8 mouse cellular contexts compared by ENCODE assay signal in genomic region chr10:21995661-21996308, GRCm38 (mm10).
A peak's percentile ranks its signal among the peaks of the same experiment; 100 is the strongest.
DNase-seq lines count a peak whose midpoint lies in the region; ATAC-seq and TF ChIP-seq lines count a peak whose summit lies in the region.

No protein-coding gene starts in this region.

- H3K4me1 ChIP-seq in hindbrain, embryonic 14.5 days (replicated peaks; ENCODE audit: control insufficient read depth, insufficient read depth, low read length) = peaks cover 4% of the 10 kb centered on the region; the same call in 1 of the 2 replicates

- 62% methylated on average over 11 of the region's 11 CpGs for WGBS in hindbrain, embryonic 14.5 days
- WGBS in macrophage (ENCODE audit: missing documents) = 57% methylated on average over 11 of the region's 11 CpGs

- H3K79me2 ChIP-seq in macrophage (ENCODE audit: inconsistent target) = peaks cover 32% of the 10 kb centered on the region

- H3K27ac ChIP-seq in hindbrain, embryonic 14.5 days = no peak overlapping the region
- peak overlapping the region; percentile 99 for H3K27ac ChIP-seq in left cerebral cortex, adult 2 months
- H3K27ac ChIP-seq in macrophage = no peak overlapping the region

- no peaks in the 10 kb centered on the region for H3K9me3 ChIP-seq in hindbrain, embryonic 14.5 days (ENCODE audit: control insufficient read depth, low read length)

- TF ChIP-seq CTCF in left cerebral cortex, adult 2 months (IDR thresholded peaks at IDR 0.05) = peak; percentile 88

- ATAC-seq in hindbrain, embryonic 14.5 days (ENCODE audit: low FRiP score) = no peak
- no peak for ATAC-seq in granulocyte monocyte progenitor cell, adult 5-6 weeks (replicated peaks; ENCODE audit: poor library complexity, severe bottlenecking)

- H3K4me2 ChIP-seq in hindbrain, embryonic 14.5 days (replicated peaks) = peak overlapping the region; percentile 99

- H3K36me3 ChIP-seq in hindbrain, embryonic 14.5 days (replicated peaks; ENCODE audit: control insufficient read depth, insufficient read depth) = peaks cover 36% of the 10 kb centered on the region
- peaks cover 37% of the 10 kb centered on the region; the same call in 1 of the 2 replicates for H3K36me3 ChIP-seq in macrophage (ENCODE audit: inconsistent target)

- H3K9ac ChIP-seq in hindbrain, embryonic 14.5 days = no peak overlapping the region

- intact Hi-C loops in left cerebral cortex, adult 2 months (cut with DNase I) = loop anchor here (1.0 to 5.0 kb wide), 4 partner anchors 113 to 530 kb away; partner anchors contain the start of gene Sgk1

- H3K27me3 ChIP-seq in hindbrain, embryonic 14.5 days (ENCODE audit: control insufficient read depth, insufficient read depth, low read length) = peaks cover 13% of the 10 kb centered on the region; the same call in 1 of the 2 replicates

- DNase-seq in MEL-GATA-1-ER (ENCODE audit: extremely low read depth, low read depth) = peak; percentile 55
- peak; percentile 72 for DNase-seq in cerebellum, adult 8-10 months
- DNase-seq in frontal cortex, postnatal 10 days (ENCODE audit: low spot score in 2 of 2) = peak; percentile 57 to 78
- DNase-seq in hindbrain, embryonic 14.5 days (ENCODE audit: low spot score) = peak; percentile 81
- peak; percentile 78 to 83 for DNase-seq in left cerebral cortex, adult 2 months (ENCODE audit: extremely low spot score in 1 of 2, low spot score in 2 of 2)
- DNase-seq in right cerebral cortex, postnatal 36 days (ENCODE audit: low spot score in 2 of 2) = peak; percentile 69 to 72

- peak overlapping the region; percentile 56 for H3K4me3 ChIP-seq in hindbrain, embryonic 14.5 days (replicated peaks; ENCODE audit: low read length)
- peak overlapping the region; percentile 64 for H3K4me3 ChIP-seq in left cerebral cortex, adult 2 months
- peak overlapping the region; percentile 77 for H3K4me3 ChIP-seq in macrophage (ENCODE audit: inconsistent target)
